Mouse (Mus musculus): ENCODE measurements at regions not wholly inside any gene's neighbourhood (a gene's known extent, or its start where the extent isn't known, plus 50 kb on each side); places are given as distances from the start of the nearest gene placed in this dataset.

- no peak for DNase-seq (ENCODE audit: low spot score)
Measured at GRCm38 (mm10) chr8:26283957-26284356, 164.6 kb downstream of the Gm45692 start.

- DNase-seq (ENCODE audit: low spot score) = no peak
Measured at GRCm38 (mm10) chr8:26287665-26288064, 168.3 kb downstream of the Gm45692 start.

GRCm38 (mm10) chr8:26288163-26288562 is 168.8 kb downstream of the Gm45692 start:
- DNase-seq (ENCODE audit: low spot score) = no peak

GRCm38 (mm10) chr8:26298066-26298804 is 178.9 kb downstream of the Gm45692 start:
- no peak for DNase-seq (ENCODE audit: low spot score)

- no peak for DNase-seq (ENCODE audit: low spot score)
Measured at GRCm38 (mm10) chr8:26300246-26300645, 180.9 kb downstream of the Gm45692 start.

- peak; percentile 14 for DNase-seq (ENCODE audit: low spot score)
Measured at GRCm38 (mm10) chr8:26301961-26302360, 182.6 kb downstream of the Gm45692 start.

GRCm38 (mm10) chr8:26304566-26304965 is 185.2 kb downstream of the Gm45692 start:
- DNase-seq (ENCODE audit: low spot score) = no peak

- DNase-seq (ENCODE audit: low spot score) = no peak
Measured at GRCm38 (mm10) chr8:26305061-26305879, 185.9 kb downstream of the Gm45692 start.

- no peak for DNase-seq (ENCODE audit: low spot score)
Measured at GRCm38 (mm10) chr8:26308121-26308641, 188.8 kb downstream of the Gm45692 start.

- no peak for DNase-seq (ENCODE audit: low spot score)
Measured at GRCm38 (mm10) chr8:26309764-26310163, 190.4 kb downstream of the Gm45692 start.

GRCm38 (mm10) chr8:26323606-26324350 is 204.4 kb downstream of the Gm45692 start:
- DNase-seq (ENCODE audit: low spot score) = no peak

GRCm38 (mm10) chr8:26324606-26325005 is 205.3 kb downstream of the Gm45692 start:
- no peak for DNase-seq (ENCODE audit: low spot score)

GRCm38 (mm10) chr8:26329813-26330212 is 210.5 kb downstream of the Gm45692 start:
- DNase-seq (ENCODE audit: low spot score) = no peak

- no peak for DNase-seq (ENCODE audit: low spot score)
Measured at GRCm38 (mm10) chr8:26336906-26337650, 217.7 kb downstream of the Gm45692 start.

GRCm38 (mm10) chr8:26345078-26345477 is 225.7 kb downstream of the Gm45692 start:
- peak; percentile 59 for DNase-seq (ENCODE audit: low spot score)

GRCm38 (mm10) chr8:26349231-26349630 is 229.9 kb downstream of the Gm45692 start:
- DNase-seq (ENCODE audit: low spot score) = no peak

GRCm38 (mm10) chr8:26349854-26350253 is 230.5 kb downstream of the Gm45692 start:
- DNase-seq (ENCODE audit: low spot score) = no peak

- no peak for DNase-seq (ENCODE audit: low spot score)
Measured at GRCm38 (mm10) chr8:26350616-26351015, 231.3 kb downstream of the Gm45692 start.

GRCm38 (mm10) chr8:26351643-26352540 is 232.6 kb downstream of the Gm45692 start:
- DNase-seq (ENCODE audit: low spot score) = peak; percentile 51

- DNase-seq (ENCODE audit: low spot score) = peak; percentile 88
Measured at GRCm38 (mm10) chr8:26352541-26353010, 233.2 kb downstream of the Gm45692 start.

All from gastrocnemius, adult 18-20 months (tissue).